Mouse (Mus musculus) stomach, postnatal 0 days (tissue): ENCODE measurements at regions not wholly inside any gene's neighbourhood (a gene's known extent, or its start where the extent isn't known, plus 50 kb on each side); places are given as distances from the start of the nearest gene placed in this dataset. TPM values are rescaled to one million over a fixed set of nuclear protein-coding genes. Genes with fewer than 3 reads are reported as not detected.

Experiments
- ATAC-seq: fragments of 200-750 bp; cut with Nextera tagmentation; 2 replicates; pipeline ENCODE4 v1.8.0; 2017; ENCODE audit not compliant: low FRiP score, low TSS enrichment
- DNase-seq: peaks from one replicate; pipeline ENCODE4 v3.0.0-alpha.2; 2016; ENCODE audit warnings: low spot score
- H3K27ac ChIP-seq: fragments of 300-500 bp; sonication (generic); replicated peaks from 2 replicates; pipeline ENCODE4 v1.5.1; 2014; ENCODE audit warnings: mild to moderate bottlenecking, control low read depth
- H3K27me3 ChIP-seq: fragments of 300-500 bp; sonication (generic); 2 replicates; pipeline ENCODE4 v1.6.1; 2014; ENCODE audit warnings: low read length; ENCODE audit not compliant: control insufficient read depth, insufficient read depth
- H3K36me3 ChIP-seq: fragments of 300-500 bp; sonication (generic); 2 replicates; pipeline ENCODE4 v1.6.1; 2014; ENCODE audit warnings: low read length, mixed read lengths; ENCODE audit not compliant: control insufficient read depth, insufficient read depth
- H3K4me1 ChIP-seq: fragments of 300-500 bp; sonication (generic); replicated peaks from 2 replicates; pipeline ENCODE4 v1.6.1; 2014; ENCODE audit warnings: antibody characterized with exemption; ENCODE audit not compliant: control insufficient read depth, insufficient read depth
- H3K4me2 ChIP-seq: fragments of 300-500 bp; sonication (generic); replicated peaks from 2 replicates; pipeline ENCODE4 v1.6.1; 2014; ENCODE audit warnings: low read depth, mild to moderate bottlenecking, control low read depth, moderate library complexity
- H3K4me3 ChIP-seq: fragments of 300-500 bp; sonication (generic); 2 replicates; pipeline ENCODE4 v1.5.1; 2014; ENCODE audit warnings: low read depth, low read length, control low read depth
- H3K9ac ChIP-seq: fragments of 300-500 bp; sonication (generic); 2 replicates; pipeline ENCODE4 v1.6.1; 2014; ENCODE audit warnings: mild to moderate bottlenecking, low read length, control low read depth, mixed read lengths
- H3K9me3 ChIP-seq: fragments of 300-500 bp; sonication (generic); 2 replicates; pipeline ENCODE4 v1.6.1; 2016; ENCODE audit warnings: low read length; ENCODE audit not compliant: control insufficient read depth
- CTCF ChIP-seq: IDR thresholded peaks from 2 replicates; pipeline ENCODE4 v1.5.1; 2016; ENCODE audit warnings: antibody characterized with exemption, low read depth, mild to moderate bottlenecking, moderate library complexity
- EP300 ChIP-seq: optimal IDR thresholded peaks from 2 replicates; pipeline ENCODE3; 2016; ENCODE audit warnings: antibody characterized with exemption
- WGBS: fragments of 180-500 bp; shearing (Covaris S2); extraction: QIAGEN DNeasy Blood & Tissue Kit; methylation state at CpG from one replicate; pipeline ENCODE4 v1.1.7; 2014; 5-methylcytosine and 5-hydroxymethylcytosine counted together
- microRNA counts: library from miRNA; unstranded; fragments of <30 nt; microRNA quantifications from one replicate; lab custom pipeline; 2015
- microRNA-seq: library from miRNA; unstranded; fragments of <30 nt; microRNA quantifications from one replicate; pipeline ENCODE4, GENCODE M21; 2016

DNA sequence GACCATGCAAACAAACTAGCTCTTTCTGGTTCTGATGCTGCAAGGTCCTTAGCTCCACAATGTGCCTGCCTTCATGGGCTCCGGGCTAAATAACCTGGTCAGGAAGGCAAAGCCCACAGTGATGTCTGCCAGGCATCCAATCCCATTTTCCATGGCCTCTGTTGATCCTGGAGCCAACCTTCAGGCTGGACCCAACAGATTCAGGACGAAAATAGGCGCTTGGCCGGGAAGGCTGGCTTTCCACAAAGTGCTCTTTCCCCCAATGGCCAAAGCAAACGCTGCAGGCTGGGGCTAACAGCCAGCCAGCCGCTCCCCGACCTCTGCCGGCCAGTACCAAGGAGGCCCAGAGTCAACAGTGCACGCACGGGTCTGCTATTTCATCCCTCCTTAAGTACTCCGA, 106.3 kb upstream of the Cypt2 start:
- no peak overlapping the region for H3K9ac ChIP-seq
- no peak overlapping the region for H3K4me3 ChIP-seq
- no peaks in the 10 kb centered on the region for H3K36me3 ChIP-seq
- no peak overlapping the region for H3K27ac ChIP-seq
- no peak for DNase-seq
- no peaks in the 10 kb centered on the region for H3K27me3 ChIP-seq
- WGBS = 41% methylated on average over 11 of the region's 11 CpGs
- no peak for TF ChIP-seq CTCF
- TF ChIP-seq EP300 = no peak
- no peaks in the 10 kb centered on the region for H3K4me1 ChIP-seq
- ATAC-seq = no peak
- H3K9me3 ChIP-seq = no peaks in the 10 kb centered on the region
- H3K4me2 ChIP-seq = no peak overlapping the region

DNA sequence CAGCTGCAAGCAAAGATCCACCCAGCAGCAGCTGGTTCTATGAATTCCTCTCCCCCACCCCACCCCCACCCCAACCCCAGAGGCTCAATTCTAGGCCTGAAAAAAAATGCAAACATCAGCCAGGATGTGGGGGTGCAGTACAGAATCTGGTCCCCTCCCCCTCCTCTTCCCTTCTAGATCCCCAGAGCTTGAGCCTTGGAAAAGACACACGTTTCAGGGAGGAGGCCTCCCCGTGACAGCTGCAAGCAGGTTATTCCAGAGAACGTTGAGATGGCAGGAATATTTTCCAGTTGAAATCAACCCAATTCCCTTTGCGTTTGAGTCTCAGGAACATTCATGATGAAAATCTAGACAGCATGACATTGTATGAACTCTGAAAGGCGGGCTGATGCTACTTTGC, 86.2 kb upstream of the Cypt2 start:
- 53% methylated on average over 5 of the region's 5 CpGs for WGBS
- no peak overlapping the region for H3K27ac ChIP-seq
- no peak for ATAC-seq
- H3K9ac ChIP-seq = no peak overlapping the region
- no peaks in the 10 kb centered on the region for H3K36me3 ChIP-seq
- H3K4me2 ChIP-seq = no peak overlapping the region
- no peak for DNase-seq
- no peaks in the 10 kb centered on the region for H3K9me3 ChIP-seq
- H3K4me1 ChIP-seq = no peaks in the 10 kb centered on the region
- H3K4me3 ChIP-seq = no peak overlapping the region
- H3K27me3 ChIP-seq = no peaks in the 10 kb centered on the region
- TF ChIP-seq EP300 (no peak), CTCF (no peak)

DNA sequence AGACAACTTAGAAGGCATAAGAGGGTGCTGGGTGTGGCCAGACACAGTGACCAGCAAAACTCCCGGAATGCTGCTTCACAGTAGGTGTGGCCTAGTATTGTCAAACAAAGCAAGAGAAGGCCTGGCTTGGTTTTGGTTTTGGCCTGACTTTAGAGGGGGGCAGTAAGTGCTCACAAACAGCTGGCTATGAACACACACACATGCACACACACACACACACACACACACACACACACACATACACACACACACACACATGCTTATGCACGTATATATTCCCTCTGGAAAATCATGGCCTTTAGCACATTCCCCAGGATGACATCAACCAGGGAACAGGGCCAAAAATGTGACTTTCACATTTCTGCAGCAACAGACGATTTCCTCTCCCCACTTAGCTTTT, 78.6 kb upstream of the Cypt2 start:
- ATAC-seq (peak; percentile 35; the same call in 1 of the 2 replicates), DNase-seq (no peak)
- H3K27me3 ChIP-seq = no peaks in the 10 kb centered on the region
- H3K36me3 ChIP-seq = no peaks in the 10 kb centered on the region
- TF ChIP-seq EP300 (no peak), CTCF (no peak)
- no peaks in the 10 kb centered on the region for H3K4me1 ChIP-seq
- H3K27ac ChIP-seq = no peak overlapping the region
- no peak overlapping the region for H3K4me3 ChIP-seq
- no peaks in the 10 kb centered on the region for H3K9me3 ChIP-seq
- WGBS = 35% methylated on average over 3 of the region's 3 CpGs
- no peak overlapping the region for H3K9ac ChIP-seq
- H3K4me2 ChIP-seq = no peak overlapping the region

MicroRNAs in the stretch of these regions (microRNA counts, 519-probe panel; counts per million panel counts)
- not detected for microRNA mmu-miR-325 (lab: Ali Mortazavi, UCI)

Small RNA genes lying in the stretch of these regions (microRNA-seq; reads per million reads assigned to microRNA genes)
- gene Mir325 = 21.9 reads per million, percentile 26 among the genes with 10 or more reads in this experiment
